Mouse (Mus musculus) cerebral cortex, adult 2 months (tissue): ENCODE data around the gene Ehbp1.

Experiments
- WGBS: fragments of 180-500 bp; shearing (Covaris S2); methylation state at CpG from one replicate; pipeline ENCODE4 v1.1.7; 2018; 5-methylcytosine and 5-hydroxymethylcytosine counted together

Gene Ehbp1

GRCm38 (mm10) chr11:22190576-22190975, 151.5 kb downstream of the Ehbp1 start:
- 66% methylated on average over 3 of the region's 3 CpGs for WGBS

GRCm38 (mm10) chr11:22189970-22190369, 152.1 kb downstream of the Ehbp1 start:
- 90% methylated on average over 3 of the region's 3 CpGs for WGBS

GRCm38 (mm10) chr11:22181530-22182501, 160.3 kb downstream of the Ehbp1 start:
- 83% methylated on average over 8 of the region's 8 CpGs for WGBS

GRCm38 (mm10) chr11:22178569-22178968, 163.5 kb downstream of the Ehbp1 start:
- 92% methylated on average over 1 of the region's 1 CpGs for WGBS

GRCm38 (mm10) chr11:22174311-22174710, 167.8 kb downstream of the Ehbp1 start:
- WGBS, result 76% methylated on average over 3 of the region's 3 CpGs

GRCm38 (mm10) chr11:22170962-22171638, 171.0 kb downstream of the Ehbp1 start:
- WGBS, result 83% methylated on average over 6 of the region's 6 CpGs

- 92% methylated on average over 4 of the region's 4 CpGs for WGBS
Observed at GRCm38 (mm10) chr11:22157882-22158281, 184.2 kb downstream of the Ehbp1 start.

GRCm38 (mm10) chr11:22156182-22156581, 185.9 kb downstream of the Ehbp1 start:
- WGBS, result 96% methylated on average over 2 of the region's 2 CpGs

GRCm38 (mm10) chr11:22155366-22156095, 186.6 kb downstream of the Ehbp1 start:
- WGBS, result 93% methylated on average over 3 of the region's 3 CpGs

- 82% methylated on average over 9 of the region's 9 CpGs for WGBS
Observed at GRCm38 (mm10) chr11:22154501-22155294, 187.4 kb downstream of the Ehbp1 start.

GRCm38 (mm10) chr11:22140737-22141136, 201.4 kb downstream of the Ehbp1 start:
- 88% methylated on average over 2 of the region's 2 CpGs for WGBS

- 60% methylated on average over 2 of the region's 2 CpGs for WGBS
Observed at GRCm38 (mm10) chr11:22125188-22125587, 216.9 kb downstream of the Ehbp1 start.

- 87% methylated on average over 3 of the region's 3 CpGs for WGBS
Observed at GRCm38 (mm10) chr11:22118853-22119252, 223.2 kb downstream of the Ehbp1 start.

GRCm38 (mm10) chr11:22112161-22112560, 229.9 kb downstream of the Ehbp1 start:
- WGBS, result 94% methylated on average over 3 of the region's 3 CpGs

GRCm38 (mm10) chr11:22089346-22089745, 252.7 kb downstream of the Ehbp1 start:
- 75% methylated on average over 8 of the region's 8 CpGs for whole genome bisulfite sequencing

- WGBS, result 66% methylated on average over 2 of the region's 2 CpGs
Observed at GRCm38 (mm10) chr11:22063352-22063751, 278.7 kb downstream of the Ehbp1 start.

- WGBS, result 93% methylated on average over 4 of the region's 4 CpGs
Observed at GRCm38 (mm10) chr11:22061660-22062059, 280.4 kb downstream of the Ehbp1 start.

- WGBS, result 85% methylated on average over 5 of the region's 5 CpGs
Observed at GRCm38 (mm10) chr11:22057538-22057937, 284.6 kb downstream of the Ehbp1 start.

- 88% methylated on average over 6 of the region's 6 CpGs for WGBS
Observed at GRCm38 (mm10) chr11:22055908-22056307, 286.2 kb downstream of the Ehbp1 start.

GRCm38 (mm10) chr11:22053034-22053668, 288.9 kb downstream of the Ehbp1 start:
- 83% methylated on average over 10 of the region's 10 CpGs for WGBS

- 91% methylated on average over 7 of the region's 7 CpGs for WGBS
Observed at GRCm38 (mm10) chr11:22050864-22051263, 291.2 kb downstream of the Ehbp1 start.
